In the genomic region with DNA sequence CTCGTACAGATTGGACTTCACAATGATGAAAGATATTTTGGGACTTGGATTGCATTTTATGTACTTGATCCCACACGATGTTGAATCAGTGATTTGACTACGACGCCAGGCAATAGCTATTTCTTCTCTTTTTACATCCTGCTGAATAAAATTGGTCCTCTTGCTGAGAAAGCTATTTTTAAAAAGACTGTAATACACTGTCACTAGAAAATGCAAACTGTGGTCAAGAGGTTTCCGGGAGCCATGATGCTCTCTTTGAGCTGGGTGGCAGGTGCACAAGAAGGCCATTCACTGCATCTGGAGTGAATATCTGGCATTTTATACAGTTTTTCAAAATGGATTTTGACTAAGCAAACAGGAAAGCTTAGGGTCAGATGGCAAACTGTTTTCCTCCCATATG, we compare ENCODE assay signal across 32 mouse cellular contexts. TPM values are rescaled to one million over a fixed set of nuclear protein-coding genes. Genes with fewer than 3 reads are reported as not detected.
"Had no signal": no experiment of that assay in that cellular context is flagged by ENCODE, and none has a peak within 500 bp of the region (broad histone marks: within the 10 kb centered on the region; RNA-seq: fewer than 3 reads in every experiment).

No protein-coding gene starts in this region.

- H3K9me3 ChIP-seq: embryonic facial prominence, embryonic 10.5 days; embryonic facial prominence, embryonic 12.5 days; embryonic facial prominence, embryonic 13.5 days; embryonic facial prominence, embryonic 15.5 days; forebrain, embryonic 10.5 days; forebrain, embryonic 12.5 days; forebrain, embryonic 13.5 days; forebrain, embryonic 15.5 days; heart, embryonic 10.5 days; heart, embryonic 12.5 days had no signal

- DNase-seq: cerebellum, adult 9-10 months; cerebellum, adult 9-11 months; cerebellum, postnatal 10 days; cerebellum, postnatal 14 days; cerebellum, postnatal 25 days; cerebellum, postnatal 36 days; embryo, embryonic 11 days; forebrain, postnatal 0 days; gastrocnemius, adult 2 months; gastrocnemius, postnatal 10 days; gastrocnemius, postnatal 14 days; gastrocnemius, postnatal 25 days; gastrocnemius, postnatal 36 days; heart, adult 18-20 months; heart, adult 2 months had no signal

- H3K9ac ChIP-seq: embryonic facial prominence, embryonic 12.5 days; embryonic facial prominence, embryonic 13.5 days; embryonic facial prominence, embryonic 15.5 days; forebrain, embryonic 12.5 days; forebrain, embryonic 13.5 days; forebrain, embryonic 15.5 days; forebrain, postnatal 0 days; heart, embryonic 12.5 days had no signal

- H3K4me1 ChIP-seq: embryonic facial prominence, embryonic 10.5 days; embryonic facial prominence, embryonic 12.5 days; embryonic facial prominence, embryonic 13.5 days; embryonic facial prominence, embryonic 15.5 days; forebrain, embryonic 10.5 days; forebrain, embryonic 12.5 days; forebrain, embryonic 13.5 days; forebrain, embryonic 15.5 days; heart, embryonic 10.5 days; heart, embryonic 12.5 days had no signal

- ATAC-seq: forebrain, embryonic 13.5 days; forebrain, embryonic 14.5 days; forebrain, embryonic 15.5 days; forebrain, embryonic 16.5 days; forebrain, postnatal 0 days had no signal

- H3K27me3 ChIP-seq: embryonic facial prominence, embryonic 12.5 days; embryonic facial prominence, embryonic 13.5 days; embryonic facial prominence, embryonic 15.5 days; forebrain, embryonic 12.5 days; forebrain, embryonic 13.5 days; forebrain, embryonic 15.5 days; heart, embryonic 12.5 days had no signal

- H3K36me3 ChIP-seq: embryonic facial prominence, embryonic 10.5 days; embryonic facial prominence, embryonic 12.5 days; embryonic facial prominence, embryonic 13.5 days; embryonic facial prominence, embryonic 15.5 days; forebrain, embryonic 10.5 days; forebrain, embryonic 12.5 days; forebrain, embryonic 15.5 days; heart, embryonic 10.5 days; heart, embryonic 12.5 days had no signal

- H3K4me3 ChIP-seq: embryonic facial prominence, embryonic 10.5 days; embryonic facial prominence, embryonic 12.5 days; embryonic facial prominence, embryonic 13.5 days; embryonic facial prominence, embryonic 15.5 days; erythroblast, embryonic 14.5 days; forebrain, embryonic 10.5 days; forebrain, embryonic 12.5 days; forebrain, embryonic 13.5 days; forebrain, embryonic 15.5 days; gastrocnemius, adult 2 months; heart, adult 2 months; heart, embryonic 10.5 days; heart, embryonic 12.5 days had no signal

- H3K4me2 ChIP-seq: embryonic facial prominence, embryonic 12.5 days; embryonic facial prominence, embryonic 13.5 days; embryonic facial prominence, embryonic 15.5 days; forebrain, embryonic 12.5 days; forebrain, embryonic 13.5 days; forebrain, embryonic 15.5 days; heart, embryonic 11.5 days; heart, embryonic 12.5 days had no signal

- H3K27ac ChIP-seq: embryonic facial prominence, embryonic 10.5 days; embryonic facial prominence, embryonic 12.5 days; embryonic facial prominence, embryonic 13.5 days; embryonic facial prominence, embryonic 15.5 days; forebrain, embryonic 10.5 days; forebrain, embryonic 12.5 days; forebrain, embryonic 13.5 days; forebrain, embryonic 15.5 days; gastrocnemius, adult 2 months; heart, adult 2 months; heart, embryonic 10.5 days had no signal

RNA-seq across cellular contexts. Expression of a gene that starts 24.9 kb away (rescaled TPM):
- total RNA-seq: common myeloid progenitor, adult 5-6 weeks; gastrocnemius, adult 18-20 months; granulocyte monocyte progenitor cell, adult 5-6 weeks had no signal
- polyA plus RNA-seq: erythroblast, embryonic 14.5 days had no signal
